19 mouse cellular contexts compared by ENCODE assay signal in the genomic region with DNA sequence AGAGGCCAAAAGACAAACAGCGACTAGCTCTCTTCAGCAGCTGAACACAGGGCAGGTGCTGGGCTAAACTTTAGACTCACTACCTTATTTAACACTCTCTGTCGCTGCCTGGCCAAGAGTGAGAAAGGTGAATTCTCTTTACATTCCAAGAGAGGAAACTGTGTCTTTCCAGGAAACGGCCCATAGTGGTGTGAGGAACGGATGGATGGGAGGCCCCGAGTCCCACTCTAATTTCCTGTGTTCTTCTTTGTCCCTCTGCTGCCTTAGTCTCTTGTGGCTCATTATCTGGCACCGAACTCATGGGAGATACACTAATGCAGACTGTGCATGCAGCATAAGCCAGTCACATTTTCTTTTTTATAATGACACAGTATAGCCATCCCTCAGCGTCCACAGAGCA. TPM values are rescaled to one million over a fixed set of nuclear protein-coding genes. Genes with fewer than 3 reads are reported as not detected.
A peak's percentile ranks its signal among the peaks of the same experiment; 100 is the strongest.
DNase-seq lines count a peak whose midpoint lies in the region; ATAC-seq and TF ChIP-seq lines count a peak whose summit lies in the region.
"Had no signal": no experiment of that assay in that cellular context is flagged by ENCODE, and none has a peak within 500 bp of the region (broad histone marks: within the 10 kb centered on the region; RNA-seq: fewer than 3 reads in every experiment).

No protein-coding gene starts in this region.

- H3K9me3 ChIP-seq in intestine, embryonic 14.5 days (ENCODE audit: control insufficient read depth, low read length): no peaks in the 10 kb centered on the region
- H3K9me3 ChIP-seq in intestine, embryonic 15.5 days: no peaks in the 10 kb centered on the region
- H3K9me3 ChIP-seq in megakaryocyte, embryonic 14.5 days: no peaks in the 10 kb centered on the region
- H3K9me3 ChIP-seq: embryonic facial prominence, embryonic 10.5 days; forebrain, embryonic 13.5 days; hindbrain, embryonic 13.5 days had no signal

- no peak overlapping the region for H3K9ac ChIP-seq in heart, adult 2 months (ENCODE audit: low read depth, low read length)
- no peak overlapping the region for H3K9ac ChIP-seq in intestine, embryonic 14.5 days (ENCODE audit: low read length)
- H3K9ac ChIP-seq in intestine, embryonic 15.5 days: no peak overlapping the region
- H3K9ac ChIP-seq: forebrain, embryonic 13.5 days; forebrain, postnatal 0 days; hindbrain, embryonic 13.5 days had no signal

- no peak overlapping the region for H3K4me3 ChIP-seq in heart, adult 2 months
- no peak overlapping the region for H3K4me3 ChIP-seq in intestine, embryonic 14.5 days (ENCODE audit: low read depth, low read length)
- no peak overlapping the region for H3K4me3 ChIP-seq in intestine, embryonic 15.5 days (replicated peaks)
- H3K4me3 ChIP-seq in megakaryocyte, embryonic 14.5 days (replicated peaks): peak overlapping the region; percentile 4
- H3K4me3 ChIP-seq: embryonic facial prominence, embryonic 10.5 days; forebrain, embryonic 13.5 days; hindbrain, embryonic 13.5 days had no signal

- peak overlapping the region; percentile 82 for H3K27ac ChIP-seq in heart, adult 2 months
- no peak overlapping the region for H3K27ac ChIP-seq in intestine, embryonic 14.5 days (ENCODE audit: low read depth)
- H3K27ac ChIP-seq in intestine, embryonic 15.5 days: no peak overlapping the region
- H3K27ac ChIP-seq: forebrain, embryonic 13.5 days; hindbrain, embryonic 13.5 days; hindbrain, postnatal 0 days had no signal

- TF ChIP-seq POLR2A in heart, adult 2 months (IDR thresholded peaks at IDR 0.05; ENCODE audit: insufficient read depth, low read depth, low read length): no peak

- H3K4me1 ChIP-seq in heart, adult 2 months (ENCODE audit: control insufficient read depth, insufficient read depth, low read length): peaks cover 19% of the 10 kb centered on the region
- peaks cover 7% of the 10 kb centered on the region; the same call in 1 of the 2 replicates for H3K4me1 ChIP-seq in intestine, embryonic 14.5 days (replicated peaks; ENCODE audit: control insufficient read depth, insufficient read depth, low read length)
- H3K4me1 ChIP-seq in intestine, embryonic 15.5 days (replicated peaks): no peaks in the 10 kb centered on the region
- H3K4me1 ChIP-seq in megakaryocyte, embryonic 14.5 days: peaks cover 45% of the 10 kb centered on the region
- H3K4me1 ChIP-seq: forebrain, embryonic 13.5 days; hindbrain, embryonic 13.5 days had no signal

- intact Hi-C loops in heart, adult 2 months (cut with DNase I): no loop called here
- intact Hi-C loops in heart, postnatal 10 days (cut with DNase I): loop anchor here (2.0 kb wide), 1 partner anchor 31 kb away; no protein-coding TSS in a partner anchor

- no peak for TF ChIP-seq CTCF in heart, adult 2 months (IDR thresholded peaks at IDR 0.05)

- peaks cover 35% of the 10 kb centered on the region for H3K36me3 ChIP-seq in heart, adult 2 months (ENCODE audit: control insufficient read depth, insufficient read depth, low read length)
- H3K36me3 ChIP-seq in intestine, embryonic 14.5 days (ENCODE audit: control insufficient read depth, insufficient read depth, low read length): peaks cover 5% of the 10 kb centered on the region; the same call in 1 of the 2 replicates
- no peaks in the 10 kb centered on the region for H3K36me3 ChIP-seq in intestine, embryonic 15.5 days
- H3K36me3 ChIP-seq in megakaryocyte, embryonic 14.5 days (replicated peaks; ENCODE audit: low read length): no peaks in the 10 kb centered on the region
- H3K36me3 ChIP-seq: hindbrain, embryonic 13.5 days had no signal

- no peak overlapping the region for H3K4me2 ChIP-seq in intestine, embryonic 14.5 days (ENCODE audit: low read length)
- no peak overlapping the region for H3K4me2 ChIP-seq in intestine, embryonic 15.5 days (replicated peaks)
- H3K4me2 ChIP-seq: forebrain, embryonic 13.5 days; hindbrain, embryonic 13.5 days had no signal

- H3K79me2 ChIP-seq in heart, adult 2 months (replicated peaks; ENCODE audit: control insufficient read depth, insufficient read depth, low read length): peaks cover 4% of the 10 kb centered on the region

- no peak for DNase-seq in heart, adult 2 months
- DNase-seq in heart, postnatal 10 days: no peak
- DNase-seq in intestine, embryonic 14.5 days (ENCODE audit: low spot score): peak; percentile 24
- DNase-seq: adrenal gland, postnatal 25 days; cerebellum, adult 2 months; cerebellum, postnatal 10 days; forebrain, postnatal 0 days; gastrocnemius, postnatal 25 days had no signal

- TF ChIP-seq EP300 in heart, adult 2 months (IDR thresholded peaks at IDR 0.05; ENCODE audit: insufficient read depth, low read depth, low read length): no peak

- no peak for ATAC-seq in intestine, embryonic 14.5 days (replicated peaks; ENCODE audit: low FRiP score, low TSS enrichment, low read depth)
- ATAC-seq in intestine, embryonic 15.5 days: no peak
- ATAC-seq in megakaryocyte, adult 5-6 weeks (ENCODE audit: poor library complexity, severe bottlenecking): no peak
- ATAC-seq: activated CD4-positive, CD25-positive, alpha-beta regulatory T cell, adult 4 months; forebrain, embryonic 13.5 days; forebrain, postnatal 0 days; hindbrain, postnatal 0 days; intestine, embryonic 16.5 days; Patski had no signal

- no peaks in the 10 kb centered on the region for H3K27me3 ChIP-seq in heart, adult 2 months (ENCODE audit: control insufficient read depth, insufficient read depth, low read length)
- H3K27me3 ChIP-seq in intestine, embryonic 14.5 days (replicated peaks; ENCODE audit: control insufficient read depth, insufficient read depth, low read length): no peaks in the 10 kb centered on the region
- H3K27me3 ChIP-seq in intestine, embryonic 15.5 days (replicated peaks): no peaks in the 10 kb centered on the region
- no peaks in the 10 kb centered on the region for H3K27me3 ChIP-seq in megakaryocyte, embryonic 14.5 days (replicated peaks)
- H3K27me3 ChIP-seq: CH12.LX; forebrain, embryonic 13.5 days; hindbrain, embryonic 13.5 days had no signal

- 41% methylated on average over 7 of the region's 7 CpGs for WGBS in heart, adult 2 months
- WGBS in intestine, embryonic 14.5 days: 72% methylated on average over 7 of the region's 7 CpGs
- WGBS in intestine, embryonic 15.5 days: 73% methylated on average over 7 of the region's 7 CpGs

RNA-seq across cellular contexts. Expression of a gene that starts 31.9 kb away (rescaled TPM):
- 10 to 100 TPM; 23.0 to 23.3 TPM for total RNA-seq in heart, adult 2 months (2021)
- polyA plus RNA-seq in heart, adult 2 months (2012; rRNA removed): 6.9 and 13.5 TPM in 2 replicates
- total RNA-seq in heart, postnatal 10 days (2021): 10 to 100 TPM; 13.5 to 15.0 TPM
- polyA plus RNA-seq in intestine, embryonic 14.5 days (2014; fragmentation: Nextera tagmentation; extraction: Ambion mirVana): 35.5 and 38.5 TPM in 2 replicates
- 19.5 and 20.7 TPM in 2 replicates for polyA plus RNA-seq in intestine, embryonic 15.5 days (2015; fragmentation: Nextera tagmentation; extraction: Ambion mirVana)
- polyA plus RNA-seq in megakaryocyte, embryonic 14.5 days (2012; ENCODE audit: insufficient read depth, low replicate concordance): 0.17 TPM in 1 of 2 replicates, not detected in the other
- total RNA-seq in megakaryocyte, adult 5-6 weeks (2015): 0.22 and 1.3 TPM in 2 replicates
- total RNA-seq in megakaryocyte, adult 5-6 weeks (2017): 0.99 and 1.3 TPM in 2 replicates
